Mouse (Mus musculus) kidney, adult 2 months (tissue): ENCODE data around the gene Ctnnb1.

Experiments used
- CTCF ChIP-seq: fragments of 200-500 bp; conservative IDR thresholded peaks from 2 replicates; pipeline ENCODE4 v1.5.1; 2011; ENCODE audit warnings: low read depth, mild to moderate bottlenecking, control low read depth, low read length, moderate library complexity, mixed read lengths; ENCODE audit not compliant: insufficient read depth, insufficient read length
- POLR2A ChIP-seq: fragments of 200-500 bp; IDR thresholded peaks from one replicate; pipeline ENCODE4 v1.6.1; 2011; ENCODE audit warnings: low read depth, low read length, control low read depth

DNA sequence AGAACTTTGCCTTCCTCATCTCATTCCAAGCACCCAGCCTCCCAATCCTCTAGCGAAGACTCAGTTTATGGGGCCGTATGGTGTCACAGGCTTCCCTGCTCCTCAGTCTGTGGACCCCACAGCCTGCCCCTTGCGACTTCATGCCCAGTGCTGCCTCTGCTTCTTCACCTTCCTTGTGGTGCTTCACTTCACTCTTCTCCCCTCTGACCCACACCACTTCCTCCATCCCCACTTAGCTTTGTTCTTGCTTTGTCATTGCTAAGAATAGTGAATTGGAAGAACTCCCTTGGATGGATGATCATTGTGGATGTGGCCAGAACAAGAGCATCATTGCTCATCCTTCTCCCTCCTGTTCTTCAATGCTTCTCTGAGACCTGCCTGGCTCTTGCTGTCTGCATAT is 11.8 kb downstream of the Ctnnb1 start:
- no peak for TF ChIP-seq POLR2A
- no peak for TF ChIP-seq CTCF
